Mouse (Mus musculus): Measurements from ENCODE around the gene Cabp2.
"Not testable (repeated sequence)": the region's sequence is repeated elsewhere in the genome, so short reads cannot be mapped to it uniquely, and the experiment has no call there.

Cabp2 gene

DNA sequence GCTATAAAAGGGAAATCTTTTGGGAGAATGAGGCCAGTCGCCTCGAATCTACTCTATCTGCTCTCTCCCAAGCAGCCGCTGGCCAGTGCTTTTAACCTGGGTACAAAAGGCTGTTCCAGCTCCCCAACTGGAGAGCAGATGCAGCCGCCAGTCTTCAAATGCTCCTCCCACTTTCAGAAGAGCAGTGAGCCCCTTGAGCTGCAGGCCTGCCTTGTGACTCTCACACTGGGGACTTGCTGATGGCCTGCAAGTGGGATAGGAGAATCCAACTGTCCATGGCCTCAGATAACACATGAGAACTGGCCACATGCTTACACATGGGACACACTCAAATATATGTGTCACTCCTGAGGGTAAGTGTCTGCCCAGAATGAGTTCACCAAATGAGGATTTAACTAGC lies 24.7 kb upstream of the Cabp2 start:
- no peak for DNase-seq

DNA sequence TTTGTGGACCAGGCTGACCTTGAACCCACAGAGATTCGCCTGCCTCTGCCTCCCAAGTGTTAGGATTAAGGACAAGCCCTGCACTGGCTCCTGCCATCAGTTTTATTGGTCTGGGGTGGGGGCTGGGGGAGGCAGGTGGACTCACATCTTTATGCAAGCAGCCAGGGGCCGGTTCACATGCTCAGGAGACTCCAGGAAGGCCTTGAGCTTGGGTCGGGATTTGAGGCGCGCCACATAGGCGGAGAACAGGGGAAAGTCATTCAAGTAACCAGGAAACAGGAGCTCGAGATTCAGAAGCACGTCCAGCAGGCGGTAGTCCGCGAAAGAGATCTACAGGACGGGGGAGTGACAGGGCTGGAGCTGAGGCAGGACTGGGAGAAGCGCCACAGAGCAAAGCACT lies 24.0 kb upstream of the Cabp2 start:
- DNase-seq: no peak

DNA sequence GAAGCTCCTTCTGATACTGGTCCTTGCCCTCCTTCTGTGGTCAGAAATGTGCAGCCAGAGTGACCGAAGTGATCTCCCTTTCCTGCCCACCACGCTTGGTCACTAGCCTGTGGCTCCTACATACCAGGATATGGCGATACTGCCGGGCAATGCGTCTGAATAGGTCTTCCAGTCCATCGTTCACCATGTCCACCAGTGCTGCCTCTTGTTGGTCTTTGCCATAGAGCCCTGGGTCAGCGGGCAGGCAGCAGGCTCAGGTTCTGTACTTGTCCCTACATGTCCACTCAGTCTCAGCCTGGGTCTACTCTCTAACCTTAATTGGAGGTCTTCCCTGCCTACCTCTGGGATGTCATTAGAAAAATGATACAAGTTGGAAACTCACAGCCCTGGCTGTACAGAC lies 23.4 kb upstream of the Cabp2 start:
- DNase-seq: no peak

GRCm38 (mm10) chr19:4058581-4058980 lies 22.8 kb upstream of the Cabp2 start:
- DNase-seq: no peak

GRCm38 (mm10) chr19:4059069-4059740 lies 22.2 kb upstream of the Cabp2 start, which contains the start of gene Gstp3:
TSS of gene Gstp3 (minus strand) at chr19:4059569.
- no peak for DNase-seq

DNA sequence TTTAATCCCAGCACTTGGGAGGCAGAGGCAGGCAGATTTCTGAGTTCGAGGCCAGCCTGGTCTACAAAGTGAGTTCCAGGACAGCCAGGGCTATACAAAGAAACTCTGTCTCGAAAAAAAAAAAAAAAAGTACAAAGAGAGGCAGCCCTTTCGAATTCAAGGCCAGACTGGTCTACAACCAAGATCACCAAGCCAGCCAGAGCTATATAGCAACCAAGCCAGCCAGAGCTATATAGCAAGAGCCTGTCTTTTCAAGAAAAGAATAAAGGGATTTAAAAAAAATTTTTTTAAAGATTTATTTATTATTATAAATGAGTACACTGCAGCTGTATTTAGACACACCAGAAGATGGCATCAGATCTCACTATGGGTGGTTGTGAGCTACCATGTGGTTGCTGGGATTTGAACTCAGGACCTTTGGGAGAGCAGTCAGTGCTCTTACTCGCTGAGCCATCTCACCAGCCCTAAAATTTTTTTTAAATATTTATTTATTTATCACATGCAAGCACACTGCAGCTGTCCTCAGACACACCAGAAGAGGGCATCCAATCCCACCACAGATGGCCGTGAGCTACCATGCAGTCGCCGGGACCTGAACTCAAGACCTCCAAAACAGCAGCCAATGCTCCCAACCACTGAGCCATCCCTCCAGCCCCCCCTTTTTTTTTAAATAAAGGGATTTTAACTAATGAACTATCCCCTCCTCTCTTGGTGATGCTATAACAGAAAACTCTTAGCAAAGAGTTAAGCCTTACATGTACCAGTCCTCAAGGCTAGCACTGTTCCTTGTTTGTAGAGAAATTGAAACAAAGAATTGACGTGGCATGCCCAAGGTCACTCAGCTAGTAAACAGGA lies 21.1 kb upstream of the Cabp2 start:
- not testable (repeated sequence) for DNase-seq

DNA sequence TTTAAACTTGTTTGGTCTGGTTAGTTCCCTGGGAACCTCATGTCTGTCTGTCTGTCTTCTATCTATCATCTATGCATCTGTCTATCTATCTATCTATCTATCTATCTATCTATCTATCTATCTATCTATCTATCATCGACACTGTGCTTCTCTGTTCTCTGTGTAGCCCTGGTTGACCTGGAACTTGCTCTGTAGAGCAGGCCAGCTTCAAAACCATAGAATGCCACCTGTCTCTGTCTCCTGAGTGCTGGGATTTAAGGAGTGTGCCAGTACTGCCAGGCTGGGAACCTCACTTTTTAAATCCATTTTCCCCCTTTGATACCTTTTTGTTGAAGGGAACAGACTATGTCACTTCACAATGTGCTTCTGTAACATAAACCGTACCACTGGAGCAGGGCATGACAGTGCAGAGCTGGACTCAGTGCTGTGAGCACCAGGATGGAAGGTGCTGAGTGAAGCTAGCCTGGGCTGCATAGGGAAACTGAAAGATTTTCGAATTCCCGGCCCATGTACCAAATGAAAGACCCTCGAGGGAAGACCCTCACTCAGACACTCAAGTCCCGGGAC lies 20.4 kb upstream of the Cabp2 start:
- DNase-seq: no peak

DNA sequence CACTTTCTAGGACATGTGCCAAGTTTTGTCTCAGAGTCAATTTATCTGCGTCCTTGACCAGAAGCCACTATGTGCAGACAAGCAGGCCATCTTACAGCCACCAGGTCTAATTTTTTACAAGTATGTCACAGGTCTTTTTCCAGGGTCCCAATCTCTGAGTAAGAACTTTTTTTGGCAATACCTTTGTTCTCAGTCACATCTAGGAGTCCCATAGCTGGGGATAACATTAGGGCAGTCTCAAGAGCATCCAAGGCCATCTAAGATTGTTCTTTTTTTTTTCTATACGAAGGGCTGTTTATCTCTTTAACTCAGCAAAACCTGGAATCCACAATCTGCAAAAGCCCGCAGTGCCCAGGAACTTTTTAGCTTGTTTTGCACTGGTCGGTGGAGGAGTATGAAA lies 18.0 kb upstream of the Cabp2 start:
- DNase-seq: not testable (repeated sequence)

DNA sequence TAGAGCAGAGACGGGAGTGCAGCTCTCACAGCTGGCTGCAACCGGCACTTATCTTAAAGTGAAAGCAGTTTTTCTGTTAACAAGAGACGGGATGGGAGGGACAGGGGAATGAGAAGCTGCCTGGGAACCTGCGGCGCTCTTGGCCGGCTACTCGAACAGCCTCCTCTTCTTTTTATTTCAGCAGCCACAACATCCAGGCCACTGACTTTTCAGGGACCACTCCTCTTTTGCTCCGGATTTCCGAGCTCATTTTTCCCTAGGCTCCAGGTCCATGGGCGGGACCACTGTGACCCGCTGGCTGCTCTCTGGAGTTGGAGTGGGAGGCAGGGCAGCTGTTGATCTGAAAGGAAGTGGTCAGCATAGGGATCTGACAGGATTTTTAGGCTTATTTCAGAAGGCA lies 16.9 kb upstream of the Cabp2 start:
- DNase-seq: not testable (repeated sequence)

DNA sequence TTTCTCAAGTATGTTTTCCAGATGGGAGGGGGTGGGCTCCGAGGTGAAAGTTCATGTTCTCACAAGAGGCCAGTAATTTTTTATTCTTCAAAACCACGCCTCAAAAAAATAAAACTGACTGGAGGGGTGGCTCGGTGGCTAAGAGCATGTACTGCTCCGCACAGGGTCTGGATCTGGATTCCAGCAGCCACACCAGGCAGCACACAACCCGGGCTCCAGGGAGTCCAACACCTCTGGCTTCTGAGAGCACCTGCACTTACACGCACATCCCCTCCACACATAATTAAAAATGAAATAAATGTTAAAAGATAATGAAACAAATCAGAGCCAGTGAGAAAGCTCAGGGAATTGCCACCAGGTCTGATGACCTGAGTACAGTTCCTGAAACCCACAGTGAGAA lies 15.1 kb upstream of the Cabp2 start:
- DNase-seq: no peak

- no peak for DNase-seq
Measured at GRCm38 (mm10) chr19:4066877-4067276, 14.5 kb upstream of the Cabp2 start.

DNA sequence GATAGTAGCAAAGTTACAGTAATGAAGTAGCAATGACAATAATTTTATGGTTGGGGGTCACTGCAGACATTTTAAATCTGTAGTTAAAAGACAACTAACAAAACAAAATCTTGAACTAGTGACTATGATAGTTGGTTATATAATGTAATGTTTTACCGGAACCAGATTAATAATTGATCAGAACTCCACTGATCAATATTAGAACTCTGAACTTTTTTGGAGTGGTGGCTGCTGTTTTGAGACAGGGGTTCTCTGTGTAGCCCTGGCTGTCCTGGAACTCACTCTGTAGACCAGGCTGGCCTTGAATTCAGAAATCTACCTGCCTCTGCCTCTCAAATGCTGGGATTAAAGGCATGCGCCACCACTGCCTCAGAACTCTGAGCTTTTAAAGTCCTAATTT lies 13.1 kb upstream of the Cabp2 start:
- not testable (repeated sequence) for DNase-seq

DNA sequence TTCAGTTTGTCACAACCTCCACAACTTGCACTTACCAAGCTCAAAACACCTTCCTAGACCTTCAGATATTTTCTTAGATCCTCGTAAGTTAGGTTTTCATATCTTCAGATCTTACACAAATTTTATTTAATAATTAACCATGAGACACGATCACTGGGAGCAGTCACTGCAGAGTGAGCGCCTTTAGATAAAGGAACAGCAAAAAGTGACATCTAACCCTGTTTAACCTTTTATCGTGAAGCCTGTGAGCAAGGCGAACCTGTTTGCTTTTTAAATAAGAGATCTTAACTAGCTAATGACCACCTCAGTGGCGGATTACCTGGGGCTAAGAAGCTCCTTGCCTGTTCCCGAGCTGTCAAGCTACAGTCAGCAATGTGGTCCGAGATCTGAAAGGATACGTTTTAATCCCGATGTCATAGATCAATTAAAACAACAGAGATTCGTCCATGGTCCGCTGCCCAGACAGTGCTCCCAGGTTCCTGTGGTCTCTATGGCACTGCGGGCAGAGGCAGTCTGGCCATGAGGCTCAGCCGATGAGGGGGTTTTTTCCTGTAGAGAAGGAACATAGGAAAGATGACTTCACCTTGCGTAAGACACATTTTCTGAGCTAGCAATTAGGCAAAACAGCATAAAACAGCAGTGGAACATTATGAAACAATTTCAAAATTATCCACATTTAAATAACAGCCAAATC lies 12.5 kb upstream of the Cabp2 start:
- no peak for DNase-seq

DNA sequence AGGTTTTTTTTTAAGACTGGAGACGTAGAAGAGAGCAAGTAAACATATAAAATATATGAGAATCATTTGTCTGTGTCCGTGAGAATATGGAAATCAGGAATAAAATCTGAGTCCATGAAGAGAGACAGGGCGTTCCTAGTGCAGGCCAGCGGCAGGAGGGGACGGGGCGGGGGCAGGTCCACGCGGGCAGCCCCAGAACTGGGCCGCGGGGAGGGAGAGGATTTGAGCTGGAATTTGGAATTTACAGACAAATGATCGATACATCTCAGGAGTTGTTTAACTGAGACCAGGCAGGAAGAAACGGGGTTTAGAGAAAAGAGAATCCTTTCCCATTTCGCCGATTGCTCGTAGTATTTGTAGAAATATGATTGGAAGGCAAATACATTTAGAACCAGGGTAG lies 11.1 kb upstream of the Cabp2 start:
- no peak for DNase-seq

- no peak for DNase-seq
Measured at GRCm38 (mm10) chr19:4070756-4071155, 10.6 kb upstream of the Cabp2 start.

GRCm38 (mm10) chr19:4071406-4071805 lies 10.0 kb upstream of the Cabp2 start:
- peak in 1 of 2 experiments; percentile 62 for DNase-seq

DNA sequence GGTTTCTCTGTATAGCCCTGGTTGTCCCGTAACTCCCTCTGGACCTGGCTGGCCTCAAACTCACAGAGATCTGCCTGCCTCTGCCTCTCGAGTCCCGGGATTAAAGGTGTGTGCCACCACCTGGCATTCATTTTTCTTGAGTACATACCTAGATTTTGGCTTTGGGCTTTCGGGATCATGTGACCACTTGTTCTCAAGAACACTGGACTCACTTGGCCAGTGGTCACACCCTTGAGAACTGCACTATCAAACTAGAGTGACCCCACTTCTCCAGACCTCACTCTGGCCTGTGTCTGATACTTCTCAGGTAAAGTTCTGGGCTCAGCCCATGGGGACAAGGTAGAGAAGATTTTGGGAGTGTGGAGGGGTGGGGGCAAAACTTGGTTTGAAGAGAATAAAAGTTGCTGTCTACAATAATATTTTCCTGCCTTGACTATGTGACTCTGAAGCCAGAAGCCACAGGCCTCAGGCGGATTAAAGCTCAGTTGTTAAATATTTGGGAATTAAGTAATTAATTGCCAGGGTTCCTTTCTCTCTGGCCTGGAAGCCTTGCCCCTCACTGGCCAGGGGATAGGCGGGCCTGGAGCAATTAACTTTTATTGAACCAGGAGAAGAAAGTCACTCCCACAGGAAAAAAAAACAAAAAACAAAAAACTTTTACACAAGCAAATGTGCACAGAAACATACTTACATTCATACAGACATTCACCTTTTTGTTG lies 8.5 kb upstream of the Cabp2 start:
- DNase-seq: no peak

- DNase-seq: no peak
Measured at GRCm38 (mm10) chr19:4075531-4075930, 5.8 kb upstream of the Cabp2 start.

GRCm38 (mm10) chr19:4079594-4079993 lies 1.8 kb upstream of the Cabp2 start:
- peak; percentile 29 to 36 for DNase-seq

GRCm38 (mm10) chr19:4080511-4081009 lies 818 bp upstream of the Cabp2 start:
- DNase-seq: peak; percentile 87 to 91

- DNase-seq: peak; percentile 58 to 65
Measured at GRCm38 (mm10) chr19:4082219-4082965, 1.0 kb downstream of the Cabp2 start.

GRCm38 (mm10) chr19:4083316-4083715 lies 1.9 kb downstream of the Cabp2 start:
- peak in 1 of 2 experiments; percentile 46 for DNase-seq

All from cerebellum, postnatal 25 days (tissue).